Comparison of ENCODE assay signal across 8 mouse cellular contexts in the genomic region with DNA sequence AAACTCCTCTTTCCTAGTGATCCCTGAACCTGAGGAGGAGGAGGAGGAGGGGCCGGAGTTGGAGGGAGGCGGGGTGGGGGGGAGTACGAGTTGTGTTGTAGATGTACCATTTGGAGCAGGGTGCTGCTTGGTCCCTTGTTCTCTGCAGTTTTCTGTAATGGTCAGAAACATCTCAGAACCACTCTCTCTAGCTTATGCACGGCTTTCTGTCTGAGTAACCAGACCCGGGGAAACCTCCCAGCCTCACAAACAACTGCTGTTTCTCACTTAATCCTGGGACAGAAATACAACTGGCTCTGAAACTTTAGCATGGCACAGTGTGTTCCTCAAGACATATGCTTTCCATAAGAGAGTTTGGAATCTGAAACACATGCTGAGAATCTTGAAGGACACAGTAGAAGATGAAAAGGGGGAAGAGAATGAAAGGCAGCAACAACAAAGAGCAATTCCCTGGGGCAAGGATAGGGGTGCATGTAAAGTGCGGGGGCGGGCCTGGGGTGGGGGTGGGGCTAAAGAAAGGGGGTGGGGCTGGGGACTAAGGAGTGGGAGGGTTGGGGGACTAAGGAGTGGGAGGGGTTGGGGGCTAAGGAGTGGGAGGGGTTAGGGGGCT. TPM values are rescaled to one million over a fixed set of nuclear protein-coding genes. Genes with fewer than 3 reads are reported as not detected.
A peak's percentile ranks its signal among the peaks of the same experiment; 100 is the strongest.
DNase-seq lines count a peak whose midpoint lies in the region; ATAC-seq and TF ChIP-seq lines count a peak whose summit lies in the region.
"Had no signal": no experiment of that assay in that cellular context is flagged by ENCODE, and none has a peak within 500 bp of the region (broad histone marks: within the 10 kb centered on the region; RNA-seq: fewer than 3 reads in every experiment).

No protein-coding gene starts in this region.

- H3K4me3 ChIP-seq in lung, embryonic 15.5 days: no peak overlapping the region
- H3K4me3 ChIP-seq in embryonic facial prominence, embryonic 10.5 days: peak overlapping the region; percentile 35
- H3K4me3 ChIP-seq in forebrain, postnatal 0 days (ENCODE audit: low read depth, low read length): no peak overlapping the region
- no peak overlapping the region for H3K4me3 ChIP-seq in midbrain, embryonic 14.5 days (replicated peaks; ENCODE audit: low read depth, low read length)

- peaks cover 24% of the 10 kb centered on the region for H3K4me1 ChIP-seq in lung, embryonic 15.5 days
- peaks cover 53% of the 10 kb centered on the region for H3K4me1 ChIP-seq in embryonic facial prominence, embryonic 10.5 days
- no peaks in the 10 kb centered on the region for H3K4me1 ChIP-seq in forebrain, postnatal 0 days (ENCODE audit: insufficient read depth)
- H3K4me1 ChIP-seq in midbrain, embryonic 14.5 days (ENCODE audit: control insufficient read depth, insufficient read depth, low read length): 0 out of 2 replicates have a peak, but pooled peaks cover 6% of the 10 kb centered on the region

- no peak overlapping the region for H3K4me2 ChIP-seq in lung, embryonic 15.5 days
- H3K4me2 ChIP-seq in forebrain, postnatal 0 days (ENCODE audit: low read depth): no peak overlapping the region
- 0 out of 2 replicates have a peak overlapping the region, but pooled peaks have one; percentile 20 for H3K4me2 ChIP-seq in midbrain, embryonic 14.5 days (ENCODE audit: low read length)

- H3K27ac ChIP-seq in lung, embryonic 15.5 days: peak overlapping the region; percentile 26; the same call in 1 of the 2 replicates
- H3K27ac ChIP-seq in embryonic facial prominence, embryonic 10.5 days (replicated peaks): peak overlapping the region; percentile 83
- H3K27ac ChIP-seq in forebrain, postnatal 0 days (ENCODE audit: low read depth, low read length): 0 out of 2 replicates have a peak overlapping the region, but pooled peaks have one; percentile 4
- H3K27ac ChIP-seq in midbrain, embryonic 14.5 days (replicated peaks; ENCODE audit: low read depth, low read length): no peak overlapping the region

- 19% methylated on average over 7 of the region's 7 CpGs for WGBS in lung, embryonic 15.5 days
- WGBS in embryonic facial prominence, embryonic 10.5 days: 3% methylated on average over 7 of the region's 7 CpGs
- 15% methylated on average over 7 of the region's 7 CpGs for WGBS in forebrain, postnatal 0 days
- 2% methylated on average over 7 of the region's 7 CpGs for WGBS in midbrain, embryonic 14.5 days

- no peak for TF ChIP-seq CTCF in forebrain, postnatal 0 days (IDR thresholded peaks at IDR 0.05; ENCODE audit: low read depth)

- ATAC-seq in lung, embryonic 15.5 days (ENCODE audit: borderline replicate concordance, extremely low read depth, low FRiP score, low TSS enrichment): no peak
- ATAC-seq in forebrain, postnatal 0 days: peak; percentile 27; the same call in 1 of the 2 replicates
- no peak; the same call in 1 of the 2 replicates for ATAC-seq in midbrain, embryonic 14.5 days (ENCODE audit: low FRiP score, low TSS enrichment)
- ATAC-seq in cerebellum, adult (ENCODE audit: insufficient number of reproducible peaks, low FRiP score, low TSS enrichment): no peak

- no peak for DNase-seq in lung, postnatal 4 days
- DNase-seq in embryonic facial prominence, embryonic 10.5 days (ENCODE audit: low spot score): peak; percentile 75
- DNase-seq in forebrain, postnatal 0 days: no peak
- DNase-seq in midbrain, embryonic 14.5 days: peak; percentile 61
- DNase-seq in ovary, adult 18-20 months (ENCODE audit: low spot score): no peak
- DNase-seq: layer of hippocampus, adult 9-11 months had no signal

- no peaks in the 10 kb centered on the region for H3K27me3 ChIP-seq in lung, embryonic 15.5 days
- no peaks in the 10 kb centered on the region; the same call in 1 of the 2 replicates for H3K27me3 ChIP-seq in embryonic facial prominence, embryonic 10.5 days (replicated peaks; ENCODE audit: low read depth, poor library complexity, severe bottlenecking)
- H3K27me3 ChIP-seq in forebrain, postnatal 0 days (ENCODE audit: insufficient read depth, low read length): no peaks in the 10 kb centered on the region
- H3K27me3 ChIP-seq in midbrain, embryonic 14.5 days (ENCODE audit: control insufficient read depth, insufficient read depth, low read length): no peaks in the 10 kb centered on the region

- no peaks in the 10 kb centered on the region for H3K9me3 ChIP-seq in lung, embryonic 15.5 days
- no peaks in the 10 kb centered on the region for H3K9me3 ChIP-seq in embryonic facial prominence, embryonic 10.5 days
- H3K9me3 ChIP-seq in forebrain, postnatal 0 days (ENCODE audit: low read length): no peaks in the 10 kb centered on the region
- H3K9me3 ChIP-seq in midbrain, embryonic 14.5 days (ENCODE audit: control insufficient read depth, low read length): no peaks in the 10 kb centered on the region

- no peak overlapping the region for H3K9ac ChIP-seq in lung, embryonic 15.5 days
- no peak overlapping the region for H3K9ac ChIP-seq in forebrain, postnatal 0 days
- no peak overlapping the region for H3K9ac ChIP-seq in midbrain, embryonic 14.5 days (replicated peaks; ENCODE audit: low read length)

- no peaks in the 10 kb centered on the region for H3K36me3 ChIP-seq in lung, embryonic 15.5 days
- H3K36me3 ChIP-seq in embryonic facial prominence, embryonic 10.5 days (replicated peaks): no peaks in the 10 kb centered on the region
- H3K36me3 ChIP-seq in forebrain, postnatal 0 days (ENCODE audit: insufficient read depth): no peaks in the 10 kb centered on the region
- no peaks in the 10 kb centered on the region for H3K36me3 ChIP-seq in midbrain, embryonic 14.5 days (ENCODE audit: control insufficient read depth, insufficient read depth, low read length)

RNA-seq across cellular contexts. Expression of gene Rasl11b, which starts 19.5 kb away (rescaled TPM):
- 150 and 154 TPM in 2 replicates for polyA plus RNA-seq in lung, embryonic 15.5 days (2015; fragmentation: Nextera tagmentation; extraction: Ambion mirVana)
- polyA plus RNA-seq in embryonic facial prominence, embryonic 10.5 days (2016; fragmentation: Nextera tagmentation; extraction: Ambion mirVana): 46.3 and 58.0 TPM in 2 replicates
- total RNA-seq in forebrain, postnatal 0 days (2014; rRNA removed): 7.7 and 8.4 TPM in 2 replicates
- 37.3 and 43.5 TPM in 2 replicates for polyA plus RNA-seq in forebrain, postnatal 0 days (2015; fragmentation: Nextera tagmentation; extraction: Ambion mirVana)
- 11.4 and 13.6 TPM in 2 replicates for polyA plus RNA-seq in midbrain, embryonic 14.5 days (2014; fragmentation: Nextera tagmentation; extraction: Ambion mirVana)

Comparison
In these comparisons a context has a peak if more than half of its experiments do, and no peak if none do; other contexts are left out.
1. DNase-seq: peak in embryonic facial prominence, embryonic 10.5 days (single experiment) and midbrain, embryonic 14.5 days (single experiment); none in lung, postnatal 4 days (0 of 2), forebrain, postnatal 0 days (single experiment) and ovary, adult 18-20 months (single experiment).